Mouse (Mus musculus): ENCODE results near the gene Klk1b24. TPM values are rescaled to one million over a fixed set of nuclear protein-coding genes. Genes with fewer than 3 reads are reported as not detected.
A peak's percentile ranks its signal among the peaks of the same experiment; 100 is the strongest.
"Not testable (repeated sequence)": the region's sequence is repeated elsewhere in the genome, so short reads cannot be mapped to it uniquely, and the experiment has no call there.

Gene Klk1b24
- polyA plus RNA-seq (2015; fragmentation: Nextera tagmentation; extraction: Ambion mirVana) = not detected in 2 replicates

DNA sequence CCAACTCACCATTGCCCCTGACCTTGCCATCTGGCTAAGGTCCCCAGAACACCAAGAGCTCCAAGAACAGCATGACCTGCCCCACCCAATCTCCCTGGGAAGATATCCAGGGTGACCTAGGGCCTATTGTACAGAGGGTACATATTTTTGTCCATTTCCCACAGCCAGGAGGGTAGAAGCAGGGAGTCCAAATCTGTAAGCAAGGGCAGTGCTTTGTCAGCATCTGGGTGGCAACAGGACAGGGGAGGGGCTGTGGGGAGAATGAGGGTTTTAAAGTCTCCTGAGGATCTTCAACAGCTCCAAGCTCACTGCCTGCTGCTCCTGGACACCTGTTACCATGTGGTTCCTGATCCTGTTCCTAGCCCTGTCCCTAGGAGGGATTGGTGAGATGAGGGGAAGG is at the start of gene Klk1b24:
Gene Klk1b24, plus strand, starts transcription at position 301 of the 400 bp plus-strand sequence.
- H3K4me2 ChIP-seq (replicated peaks; ENCODE audit: low read depth); H3K9ac ChIP-seq (ENCODE audit: low read depth, low read length); ATAC-seq; H3K27ac ChIP-seq (ENCODE audit: low read depth, low read length); H3K27me3 ChIP-seq (replicated peaks; ENCODE audit: control insufficient read depth, insufficient read depth, low read length); H3K9me3 ChIP-seq (ENCODE audit: control insufficient read depth); H3K4me1 ChIP-seq (replicated peaks; ENCODE audit: control insufficient read depth, insufficient read depth, low read length); H3K4me3 ChIP-seq (ENCODE audit: low read depth, low read length); H3K36me3 ChIP-seq (ENCODE audit: control insufficient read depth, insufficient read depth): not testable (repeated sequence)

GRCm38 (mm10) chr7:44179299-44180045 is 8.6 kb upstream of the Klk1b24 start:
- H3K9ac ChIP-seq (ENCODE audit: low read depth, low read length) = no peak overlapping the region
- H3K9me3 ChIP-seq (ENCODE audit: control insufficient read depth) = no peaks in the 10 kb centered on the region
- 44% methylated on average over 9 of the region's 9 CpGs for WGBS
- ATAC-seq = 0 out of 2 replicates have a peak, but pooled peaks have one; percentile 53
- no peak overlapping the region for H3K4me2 ChIP-seq (replicated peaks; ENCODE audit: low read depth)
- H3K36me3 ChIP-seq (ENCODE audit: control insufficient read depth, insufficient read depth) = no peaks in the 10 kb centered on the region
- H3K27me3 ChIP-seq (replicated peaks; ENCODE audit: control insufficient read depth, insufficient read depth, low read length) = no peaks in the 10 kb centered on the region
- no peak for TF ChIP-seq CTCF (IDR thresholded peaks at IDR 0.05; ENCODE audit: low read depth)
- H3K27ac ChIP-seq (ENCODE audit: low read depth, low read length) = no peak overlapping the region
- H3K4me1 ChIP-seq (replicated peaks; ENCODE audit: control insufficient read depth, insufficient read depth, low read length) = no peaks in the 10 kb centered on the region
- H3K4me3 ChIP-seq (ENCODE audit: low read depth, low read length) = no peak overlapping the region

GRCm38 (mm10) chr7:44186516-44186915 is 1.5 kb upstream of the Klk1b24 start:
- not testable (repeated sequence) for H3K4me3 ChIP-seq (ENCODE audit: low read depth, low read length); ATAC-seq; H3K9me3 ChIP-seq (ENCODE audit: control insufficient read depth); H3K27me3 ChIP-seq (replicated peaks; ENCODE audit: control insufficient read depth, insufficient read depth, low read length); H3K9ac ChIP-seq (ENCODE audit: low read depth, low read length); H3K36me3 ChIP-seq (ENCODE audit: control insufficient read depth, insufficient read depth); H3K4me1 ChIP-seq (replicated peaks; ENCODE audit: control insufficient read depth, insufficient read depth, low read length); H3K4me2 ChIP-seq (replicated peaks; ENCODE audit: low read depth); H3K27ac ChIP-seq (ENCODE audit: low read depth, low read length)
- WGBS = 38% methylated on average over 8 of the region's 8 CpGs

DNA sequence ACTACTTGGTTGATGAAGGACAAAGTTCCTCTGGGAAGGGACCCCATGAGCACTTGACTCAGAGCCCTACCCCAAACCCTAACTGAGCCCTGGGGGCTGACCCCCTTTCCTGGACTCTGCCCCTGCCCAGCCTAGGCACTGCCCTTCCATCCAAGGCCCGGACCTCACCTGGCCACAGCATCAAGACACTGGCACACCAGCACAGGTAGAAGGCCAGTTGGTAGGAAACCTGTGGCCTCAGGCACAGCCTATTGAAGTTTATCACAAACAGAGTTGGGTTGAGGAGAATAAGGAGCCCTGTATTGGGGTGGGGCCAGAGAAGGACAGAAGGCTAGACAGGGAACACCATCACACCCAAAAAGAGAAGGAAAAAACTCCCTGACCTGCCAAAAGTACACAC is 5.4 kb downstream of the Klk1b24 start:
- not testable (repeated sequence) for H3K4me2 ChIP-seq (replicated peaks; ENCODE audit: low read depth); ATAC-seq; H3K4me3 ChIP-seq (ENCODE audit: low read depth, low read length); H3K4me1 ChIP-seq (replicated peaks; ENCODE audit: control insufficient read depth, insufficient read depth, low read length); H3K9ac ChIP-seq (ENCODE audit: low read depth, low read length); H3K27me3 ChIP-seq (replicated peaks; ENCODE audit: control insufficient read depth, insufficient read depth, low read length); H3K36me3 ChIP-seq (ENCODE audit: control insufficient read depth, insufficient read depth); H3K9me3 ChIP-seq (ENCODE audit: control insufficient read depth); H3K27ac ChIP-seq (ENCODE audit: low read depth, low read length)
- 75% methylated on average over 1 of the region's 1 CpGs for WGBS

DNA sequence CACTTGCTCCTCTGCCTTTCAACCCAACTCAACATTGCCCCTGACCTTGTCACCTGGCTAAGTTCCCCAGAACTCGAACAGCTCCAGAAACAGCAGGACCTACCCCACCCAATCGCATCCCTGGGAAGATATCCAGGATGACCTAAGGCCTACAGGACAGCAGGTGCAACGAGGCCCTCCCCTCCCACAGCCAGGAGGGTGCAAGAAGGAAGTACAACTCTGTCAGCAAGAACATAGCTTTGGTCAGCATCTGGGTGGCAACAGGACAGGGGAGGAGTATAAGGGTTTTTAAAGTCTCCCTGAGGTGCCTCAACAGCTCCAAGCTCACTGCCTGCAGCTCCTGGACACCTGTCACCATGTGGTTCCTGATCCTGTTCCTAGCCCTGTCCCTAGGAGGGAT is 9.9 kb downstream of the Klk1b24 start, which contains the start of gene Klk1b3:
Gene Klk1b3, plus strand, starts transcription at position 301 of the 400 bp plus-strand sequence.
- Histone ChIP-seq H3K4me3 (ENCODE audit: low read depth, low read length) (no peak within 1 kb of the TSS), H3K4me1 (replicated peaks; ENCODE audit: control insufficient read depth, insufficient read depth, low read length) (no peaks in the 10 kb centered on the region), H3K4me2 (replicated peaks; ENCODE audit: low read depth) (no peak within 1 kb of the TSS), H3K36me3 (ENCODE audit: control insufficient read depth, insufficient read depth) (no peaks in the 10 kb centered on the region), H3K27me3 (replicated peaks; ENCODE audit: control insufficient read depth, insufficient read depth, low read length) (no peaks in the 10 kb centered on the region), H3K9ac (ENCODE audit: low read depth, low read length) (no peak within 1 kb of the TSS), H3K9me3 (ENCODE audit: control insufficient read depth) (no peaks in the 10 kb centered on the region), H3K27ac (ENCODE audit: low read depth, low read length) (no peak within 1 kb of the TSS)
- ATAC-seq = no peak
- no peak for TF ChIP-seq CTCF (IDR thresholded peaks at IDR 0.05; ENCODE audit: low read depth)
- 58% methylated on average over 3 of the region's 3 CpGs for WGBS

- H3K9ac ChIP-seq (ENCODE audit: low read depth, low read length); H3K9me3 ChIP-seq (ENCODE audit: control insufficient read depth); H3K27ac ChIP-seq (ENCODE audit: low read depth, low read length); H3K4me3 ChIP-seq (ENCODE audit: low read depth, low read length); H3K4me1 ChIP-seq (replicated peaks; ENCODE audit: control insufficient read depth, insufficient read depth, low read length); ATAC-seq; H3K27me3 ChIP-seq (replicated peaks; ENCODE audit: control insufficient read depth, insufficient read depth, low read length); H3K4me2 ChIP-seq (replicated peaks; ENCODE audit: low read depth); H3K36me3 ChIP-seq (ENCODE audit: control insufficient read depth, insufficient read depth): not testable (repeated sequence)
- 31% methylated on average over 3 of the region's 3 CpGs for WGBS
Observed at GRCm38 (mm10) chr7:44207135-44207534, 19.1 kb downstream of the Klk1b24 start, which contains the start of gene Klk1b4. Klk1b4 (plus strand) TSS chr7:44207435.

- Histone ChIP-seq H3K4me1 (replicated peaks; ENCODE audit: control insufficient read depth, insufficient read depth, low read length) (no peaks in the 10 kb centered on the region), H3K4me2 (replicated peaks; ENCODE audit: low read depth) (no peak overlapping the region), H3K4me3 (ENCODE audit: low read depth, low read length) (no peak overlapping the region), H3K36me3 (ENCODE audit: control insufficient read depth, insufficient read depth) (no peaks in the 10 kb centered on the region), H3K9me3 (ENCODE audit: control insufficient read depth) (no peaks in the 10 kb centered on the region), H3K9ac (ENCODE audit: low read depth, low read length) (no peak overlapping the region), H3K27me3 (replicated peaks; ENCODE audit: control insufficient read depth, insufficient read depth, low read length) (no peaks in the 10 kb centered on the region), H3K27ac (ENCODE audit: low read depth, low read length) (no peak overlapping the region)
- no peak for TF ChIP-seq CTCF (IDR thresholded peaks at IDR 0.05; ENCODE audit: low read depth)
- WGBS = 70% methylated on average over 3 of the region's 3 CpGs
- ATAC-seq = no peak
Observed at GRCm38 (mm10) chr7:44208307-44208706, 20.3 kb downstream of the Klk1b24 start.

Data from intestine, postnatal 0 days (tissue).